Mouse (Mus musculus) CH12.LX (cell line): ENCODE data around the gene Kpna6. TPM values are rescaled to one million over a fixed set of nuclear protein-coding genes. Genes with fewer than 3 reads are reported as not detected.
A peak's percentile ranks its signal among the peaks of the same experiment; 100 is the strongest.

ENCODE experiments used
- DNase-seq: peaks from one replicate; pipeline ENCODE4 v3.0.0-alpha.2; 2013; ENCODE audit errors: extremely low read depth
- H3K27ac ChIP-seq: 2 replicates; pipeline ENCODE4 v1.5.1; 2012; ENCODE audit warnings: low read depth, mild to moderate bottlenecking, control low read depth, moderate library complexity; ENCODE audit not compliant: insufficient read depth
- H3K27me3 ChIP-seq: replicated peaks from 2 replicates; pipeline ENCODE3; 2012; ENCODE audit warnings: inconsistent platforms
- H3K36me3 ChIP-seq, 2 experiments: replicated peaks in 1 of 2; 2 replicates each; pipeline versions ENCODE3 to v1.6.1; 2012; ENCODE audit warnings: inconsistent platforms in 1 of 2, low read length in 1 of 2, mild to moderate bottlenecking in 1 of 2, mixed read lengths in 1 of 2, moderate library complexity in 1 of 2; ENCODE audit not compliant: control insufficient read depth in 1 of 2, insufficient read depth in 1 of 2
- H3K4me1 ChIP-seq, 2 experiments: 2 replicates each; pipeline ENCODE4 v1.6.1; 2012; ENCODE audit warnings: inconsistent platforms in 1 of 2, moderate library complexity in 1 of 2; ENCODE audit not compliant: insufficient read depth in 2 of 2, control insufficient read depth in 1 of 2
- H3K4me2 ChIP-seq: 2 replicates; pipeline ENCODE4 v1.6.1; 2012; ENCODE audit warnings: low read depth, mild to moderate bottlenecking, control low read depth; ENCODE audit not compliant: poor library complexity, insufficient read depth, severe bottlenecking
- H3K4me3 ChIP-seq, 3 experiments: fragments of 150-350 bp in 1 of 3; sonication (generic) in 1 of 3; replicated peaks in 1 of 3; 2 replicates each; pipeline versions ENCODE3 to v1.5.1; 2011 to 2012; ENCODE audit warnings: low read depth in 2 of 3, low read length in 2 of 3, mild to moderate bottlenecking in 2 of 3, moderate library complexity in 2 of 3, control low read depth in 1 of 3, improper control_type of control experiment in 1 of 3, inconsistent platforms in 1 of 3, mixed read lengths in 1 of 3; ENCODE audit not compliant: poor library complexity in 1 of 3
- H3K79me2 ChIP-seq: replicated peaks from 2 replicates; pipeline ENCODE4 v1.6.1; 2012; ENCODE audit warnings: mild to moderate bottlenecking, moderate library complexity; ENCODE audit not compliant: control insufficient read depth, poor library complexity, insufficient read depth, severe bottlenecking; ENCODE audit errors: extremely low read depth
- H3K9ac ChIP-seq: 2 replicates; pipeline ENCODE4 v1.6.1; 2012; ENCODE audit warnings: low read depth, mild to moderate bottlenecking, control low read depth, moderate library complexity; ENCODE audit not compliant: insufficient read depth
- H3K9me3 ChIP-seq: replicated peaks from 2 replicates; pipeline ENCODE3; 2012; ENCODE audit warnings: low read length, inconsistent platforms, mixed read lengths
- BHLHE40 ChIP-seq: IDR thresholded peaks from 2 replicates; pipeline ENCODE4 v1.6.1; 2011; ENCODE audit warnings: mild to moderate bottlenecking, low read depth, low read length, improper control_type of control experiment
- CHD1 ChIP-seq: IDR thresholded peaks from 2 replicates; pipeline ENCODE4 v1.6.1; 2012; ENCODE audit warnings: low read depth, low read length, improper control_type of control experiment, inconsistent platforms
- CHD2 ChIP-seq: IDR thresholded peaks from 2 replicates; pipeline ENCODE4 v1.6.1; 2011; ENCODE audit warnings: low read length, improper control_type of control experiment
- CTCF ChIP-seq, 2 experiments: IDR thresholded peaks in 1 of 2; conservative IDR thresholded peaks in 1 of 2; 2 replicates each; pipeline ENCODE4 v1.5.1; 2011 to 2012; ENCODE audit warnings: low read depth in 2 of 2, low read length in 2 of 2, improper control_type of control experiment in 1 of 2, inconsistent platforms in 1 of 2, mild to moderate bottlenecking in 1 of 2, moderate library complexity in 1 of 2
- E2F4 ChIP-seq: IDR thresholded peaks from 2 replicates; pipeline ENCODE4 v1.6.1; 2011; ENCODE audit warnings: low read depth, low read length, improper control_type of control experiment; ENCODE audit not compliant: insufficient replicate concordance
- ELF1 ChIP-seq: IDR thresholded peaks from 2 replicates; pipeline ENCODE4 v1.6.1; 2014; ENCODE audit warnings: low read depth, mild to moderate bottlenecking, inconsistent platforms, low read length, improper control_type of control experiment
- EP300 ChIP-seq: IDR thresholded peaks from 2 replicates; pipeline ENCODE4 v1.6.1; 2011; ENCODE audit warnings: low read length, improper control_type of control experiment
- ETS1 ChIP-seq: conservative IDR thresholded peaks from 2 replicates; pipeline ENCODE4 v1.6.1; 2012; ENCODE audit warnings: low read depth, mild to moderate bottlenecking, inconsistent platforms, low read length, improper control_type of control experiment, moderate library complexity
- GABPA ChIP-seq: IDR thresholded peaks from 2 replicates; pipeline ENCODE4 v1.6.1; 2012; ENCODE audit warnings: low read depth, low read length, improper control_type of control experiment, inconsistent platforms; ENCODE audit not compliant: insufficient replicate concordance
- HCFC1 ChIP-seq: IDR thresholded peaks from 2 replicates; pipeline ENCODE4 v1.6.1; 2012; ENCODE audit warnings: low read depth, mild to moderate bottlenecking, inconsistent platforms, low read length, improper control_type of control experiment
- IRF4 ChIP-seq: IDR thresholded peaks from 2 replicates; pipeline ENCODE4 v1.6.1; 2014; ENCODE audit warnings: low read depth, mild to moderate bottlenecking, inconsistent platforms, low read length, improper control_type of control experiment
- JUN ChIP-seq: IDR thresholded peaks from 2 replicates; pipeline ENCODE4 v1.6.1; 2011; ENCODE audit warnings: low read depth, mild to moderate bottlenecking, low read length, improper control_type of control experiment, moderate library complexity; ENCODE audit not compliant: insufficient read depth
- JUND ChIP-seq: conservative IDR thresholded peaks from 2 replicates; pipeline ENCODE4 v1.6.1; 2011; ENCODE audit warnings: low read depth, low read length, improper control_type of control experiment
- KAT2A ChIP-seq: IDR thresholded peaks from 2 replicates; pipeline ENCODE4 v1.6.1; 2012; ENCODE audit warnings: low read length, improper control_type of control experiment, inconsistent platforms; ENCODE audit not compliant: insufficient replicate concordance
- MAFK ChIP-seq: IDR thresholded peaks from 2 replicates; pipeline ENCODE4 v1.6.1; 2011; ENCODE audit warnings: low read length, improper control_type of control experiment; ENCODE audit not compliant: insufficient replicate concordance
- MAX ChIP-seq: IDR thresholded peaks from 2 replicates; pipeline ENCODE4 v1.6.1; 2011; ENCODE audit warnings: low read length, improper control_type of control experiment
- MAZ ChIP-seq: IDR thresholded peaks from 2 replicates; pipeline ENCODE4 v1.6.1; 2012; ENCODE audit warnings: low read depth, mild to moderate bottlenecking, inconsistent platforms, low read length, improper control_type of control experiment, moderate library complexity
- MEF2A ChIP-seq: IDR thresholded peaks from 2 replicates; pipeline ENCODE4 v1.6.1; 2014; ENCODE audit warnings: low read depth, mild to moderate bottlenecking, inconsistent platforms, low read length, improper control_type of control experiment, borderline replicate concordance
- MXI1 ChIP-seq: IDR thresholded peaks from 2 replicates; pipeline ENCODE4 v1.6.1; 2011; ENCODE audit warnings: mild to moderate bottlenecking, low read depth, low read length, improper control_type of control experiment
- MYC ChIP-seq: IDR thresholded peaks from 2 replicates; pipeline ENCODE4 v1.6.1; 2011; ENCODE audit warnings: low read depth, mild to moderate bottlenecking, improper control_type of control experiment, low read length
- NELFE ChIP-seq: IDR thresholded peaks from 2 replicates; pipeline ENCODE4 v1.6.1; 2011; ENCODE audit warnings: low read depth, low read length, improper control_type of control experiment
- NRF1 ChIP-seq: IDR thresholded peaks from 2 replicates; pipeline ENCODE4 v1.6.1; 2014; ENCODE audit warnings: low read depth, mild to moderate bottlenecking, inconsistent platforms, low read length, improper control_type of control experiment, moderate library complexity
- PAX5 ChIP-seq: IDR thresholded peaks from 2 replicates; pipeline ENCODE4 v1.6.1; 2012; ENCODE audit warnings: low read length, inconsistent platforms, mixed read lengths
- POLR2A ChIP-seq: IDR thresholded peaks from 2 replicates; pipeline ENCODE4 v1.6.1; 2011; ENCODE audit warnings: low read depth, mild to moderate bottlenecking, improper control_type of control experiment, low read length
- POLR2AphosphoS2 ChIP-seq: IDR thresholded peaks from 2 replicates; pipeline ENCODE4 v1.6.1; 2011; ENCODE audit warnings: low read depth, low read length, improper control_type of control experiment
- RAD21 ChIP-seq: IDR thresholded peaks from 2 replicates; pipeline ENCODE4 v1.6.1; 2011; ENCODE audit warnings: low read depth, mild to moderate bottlenecking, low read length, improper control_type of control experiment, moderate library complexity
- RCOR1 ChIP-seq: conservative IDR thresholded peaks from 2 replicates; pipeline ENCODE4 v1.6.1; 2012; ENCODE audit warnings: low read depth, mild to moderate bottlenecking, inconsistent platforms, low read length, improper control_type of control experiment
- SIN3A ChIP-seq: IDR thresholded peaks from 2 replicates; pipeline ENCODE4 v1.6.1; 2012; ENCODE audit warnings: low read length, improper control_type of control experiment, inconsistent platforms
- SMC3 ChIP-seq: IDR thresholded peaks from 2 replicates; pipeline ENCODE4 v1.6.1; 2011; ENCODE audit warnings: low read depth, low read length, improper control_type of control experiment
- TBP ChIP-seq: conservative IDR thresholded peaks from 2 replicates; pipeline ENCODE4 v1.6.1; 2011; ENCODE audit warnings: low read depth, low read length, improper control_type of control experiment
- TCF12 ChIP-seq: IDR thresholded peaks from 2 replicates; pipeline ENCODE4 v1.6.1; 2014; ENCODE audit warnings: low read depth, mild to moderate bottlenecking, inconsistent platforms, low read length, improper control_type of control experiment
- UBTF ChIP-seq: IDR thresholded peaks from 2 replicates; pipeline ENCODE4 v1.6.1; 2012; ENCODE audit warnings: low read depth, mild to moderate bottlenecking, inconsistent platforms, low read length, improper control_type of control experiment, moderate library complexity
- USF1 ChIP-seq: IDR thresholded peaks from 2 replicates; pipeline ENCODE4 v1.6.1; 2014; ENCODE audit warnings: low read depth, mild to moderate bottlenecking, inconsistent platforms, low read length, improper control_type of control experiment
- USF2 ChIP-seq: conservative IDR thresholded peaks from 2 replicates; pipeline ENCODE4 v1.6.1; 2011; ENCODE audit warnings: low read depth, low read length, improper control_type of control experiment
- ZC3H11A ChIP-seq: IDR thresholded peaks from 2 replicates; pipeline ENCODE4 v1.6.1; 2012; ENCODE audit warnings: low read depth, mild to moderate bottlenecking, inconsistent platforms, low read length, improper control_type of control experiment
- ZKSCAN1 ChIP-seq: IDR thresholded peaks from 2 replicates; pipeline ENCODE4 v1.6.1; 2012; ENCODE audit warnings: low read depth, inconsistent platforms, low read length, improper control_type of control experiment, borderline replicate concordance
- ZMIZ1 ChIP-seq: IDR thresholded peaks from 2 replicates; pipeline ENCODE4 v1.6.1; 2012; ENCODE audit warnings: low read depth, mild to moderate bottlenecking, inconsistent platforms, low read length, improper control_type of control experiment
- ZNF384 ChIP-seq: IDR thresholded peaks from 2 replicates; pipeline ENCODE4 v1.6.1; 2012; ENCODE audit warnings: low read depth, low read length, improper control_type of control experiment, inconsistent platforms
- dilution Hi-C: fragments of 300-500 bp; cut with MboI; formaldehyde crosslinking; loops from 2 replicates; pipeline ENCODE4 v1.14.3; 2020; ENCODE audit warnings: low sequenced_read_pairs; ENCODE audit not compliant: extremely low pct_unique_long_range_greater_than_20kb, extremely low pct_ligation_motif_present
- in situ Hi-C: fragments of 300-500 bp; cut with MboI; formaldehyde crosslinking; loops from 3 replicates; pipeline ENCODE4 v1.14.3; 2019; ENCODE audit warnings: low sequenced_read_pairs, low pct_ligation_motif_present, low pct_unique_long_range_greater_than_20kb, mixed read lengths
- polyA plus RNA-seq: library from polyadenylated mRNA; unstranded; fragments of >175 nt; gene quantifications from 2 replicates; pipeline ENCODE4 v1.2.1, GENCODE M21; 2012; ENCODE audit warnings: low read depth; ENCODE audit not compliant: insufficient read length
- total RNA-seq, 2 experiments: library from RNA; depleted of rRNA; stranded (reverse); fragments of 300-350 nt in 1 of 2; fragments of >200 nt in 1 of 2; gene quantifications; 2 replicates each; pipeline ENCODE4 v1.2.3; 2012 to 2014

The Kpna6 gene
- total and polyA plus RNA-seq, 3 experiments, result 17.3 to 25.8 (median 19.6) TPM

- no peak overlapping the region for H3K27ac ChIP-seq
- in situ Hi-C loops (loop anchor here (5.0 to 25.0 kb wide), 3 partner anchors 71 to 386 kb away; no protein-coding TSS in a partner anchor), dilution Hi-C loops (no loop called here)
- no peak for TF ChIP-seq TBP
- TF ChIP-seq POLR2A, result no peak
- no peak for TF ChIP-seq NRF1
- TF ChIP-seq POLR2AphosphoS2, result peak; percentile 85
- 0 out of 2 replicates have a peak, but pooled peaks have one; percentile 21 for TF ChIP-seq MEF2A
- peak; percentile 97 for TF ChIP-seq MXI1
- TF ChIP-seq RCOR1, result no peak
- no peak for TF ChIP-seq USF2
- peak; percentile 94 for TF ChIP-seq IRF4
- TF ChIP-seq ETS1, result no peak
- TF ChIP-seq HCFC1, result peak; percentile 26; the same call in 1 of the 2 replicates
- TF ChIP-seq ZKSCAN1, result no peak
- peak; percentile 61 to 90 for TF ChIP-seq CTCF (conservative IDR thresholded peaks at IDR 0.05 in 1 of 2, IDR thresholded peaks at IDR 0.05 in 1 of 2; ENCODE audit: low read depth in 2 of 2, low read length in 2 of 2)
- 0 out of 2 replicates have a peak, but pooled peaks have one; percentile 58 for TF ChIP-seq MYC
- TF ChIP-seq EP300, result no peak
- TF ChIP-seq CHD1, result no peak
- 0 out of 2 replicates have a peak, but pooled peaks have one; percentile 48 for TF ChIP-seq ZMIZ1
- no peak for TF ChIP-seq GABPA
- no peak for TF ChIP-seq TCF12
- no peak for TF ChIP-seq USF1
- no peak for TF ChIP-seq KAT2A
- no peak for TF ChIP-seq MAFK
- TF ChIP-seq SMC3, result peak; percentile 79
- no peak for TF ChIP-seq JUN
- no peak for TF ChIP-seq NELFE
- no peak for TF ChIP-seq ZNF384
- TF ChIP-seq MAZ, result no peak
- TF ChIP-seq RAD21, result peak; percentile 90
- TF ChIP-seq JUND, result no peak
- peak; percentile 60; the same call in 1 of the 2 replicates for TF ChIP-seq ELF1
- TF ChIP-seq PAX5, result no peak
- no peak for TF ChIP-seq E2F4
- no peak for TF ChIP-seq ZC3H11A
- TF ChIP-seq MAX, result no peak; the same call in 1 of the 2 replicates
- TF ChIP-seq SIN3A, result peak; percentile 97
- TF ChIP-seq BHLHE40, result 0 out of 2 replicates have a peak, but pooled peaks have one; percentile 31
- TF ChIP-seq CHD2, result no peak
- TF ChIP-seq UBTF, result no peak
- no peaks in the 10 kb centered on the region for H3K27me3 ChIP-seq
- no peak overlapping the region for H3K9ac ChIP-seq
- H3K9me3 ChIP-seq, result no peaks in the 10 kb centered on the region
- no peak overlapping the region; the same call in 1 of the 2 replicates for H3K4me2 ChIP-seq
- H3K4me1 ChIP-seq, result peaks cover 5 to 24% of the 10 kb centered on the region in 2 experiments
- peaks cover 22 to 57% of the 10 kb centered on the region in 2 experiments for H3K36me3 ChIP-seq
- H3K79me2 ChIP-seq, result no peaks in the 10 kb centered on the region
- H3K4me3 ChIP-seq, result no peak overlapping the region
- DNase-seq, result peak; percentile 90
Observed at GRCm38 (mm10) chr4:129701503-129702377, 29.2 kb upstream of the Kpna6 start.
